Mouse (Mus musculus): ENCODE results near the gene Ephb2.

Gene Ephb2

DNA sequence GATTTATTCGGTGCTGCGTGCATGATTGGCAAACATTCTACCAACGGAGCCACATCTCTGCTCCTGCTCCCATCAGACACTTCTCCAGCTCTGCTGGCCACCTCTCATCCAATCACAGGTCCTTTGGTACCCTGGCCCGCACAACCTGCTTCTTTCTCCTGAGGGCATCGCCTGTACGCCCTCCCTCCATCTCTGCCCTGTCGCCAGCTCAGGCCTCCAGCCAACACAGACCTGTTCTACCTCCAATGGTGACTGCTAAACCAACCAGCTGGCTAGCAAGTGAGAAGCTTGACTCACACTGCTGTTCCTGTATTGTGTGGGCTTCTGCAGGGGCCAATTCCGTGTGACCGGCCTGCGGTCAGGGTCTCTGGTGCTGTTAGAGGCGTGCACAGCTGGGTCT is 134.6 kb downstream of the Ephb2 start:
- DNase-seq (ENCODE audit: low spot score) = no peak

DNA sequence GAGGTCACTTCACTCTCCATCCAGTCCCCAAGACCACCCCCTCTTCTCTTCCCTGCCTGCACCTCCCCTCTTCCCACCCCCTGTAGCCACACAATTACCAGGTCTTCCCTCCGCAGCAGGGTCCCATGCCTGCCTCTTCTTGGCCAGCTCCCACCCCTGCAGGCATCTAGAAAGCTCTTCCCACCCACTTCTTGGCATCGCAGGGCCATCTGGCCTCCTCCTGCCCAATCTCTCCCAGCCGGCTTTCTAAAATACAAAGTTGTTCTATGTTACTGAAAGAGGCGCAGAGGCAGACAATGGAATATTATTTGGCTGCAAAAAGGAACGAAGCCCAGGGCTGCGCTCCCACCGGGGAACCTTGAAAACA is 136.7 kb downstream of the Ephb2 start:
- no peak for DNase-seq (ENCODE audit: low spot score)

GRCm38 (mm10) chr4:136698404-136699083 is 137.2 kb downstream of the Ephb2 start:
- no peak for DNase-seq (ENCODE audit: low spot score)

- DNase-seq (ENCODE audit: low spot score) = no peak
Observed at GRCm38 (mm10) chr4:136697325-136697724, 138.5 kb downstream of the Ephb2 start.

DNA sequence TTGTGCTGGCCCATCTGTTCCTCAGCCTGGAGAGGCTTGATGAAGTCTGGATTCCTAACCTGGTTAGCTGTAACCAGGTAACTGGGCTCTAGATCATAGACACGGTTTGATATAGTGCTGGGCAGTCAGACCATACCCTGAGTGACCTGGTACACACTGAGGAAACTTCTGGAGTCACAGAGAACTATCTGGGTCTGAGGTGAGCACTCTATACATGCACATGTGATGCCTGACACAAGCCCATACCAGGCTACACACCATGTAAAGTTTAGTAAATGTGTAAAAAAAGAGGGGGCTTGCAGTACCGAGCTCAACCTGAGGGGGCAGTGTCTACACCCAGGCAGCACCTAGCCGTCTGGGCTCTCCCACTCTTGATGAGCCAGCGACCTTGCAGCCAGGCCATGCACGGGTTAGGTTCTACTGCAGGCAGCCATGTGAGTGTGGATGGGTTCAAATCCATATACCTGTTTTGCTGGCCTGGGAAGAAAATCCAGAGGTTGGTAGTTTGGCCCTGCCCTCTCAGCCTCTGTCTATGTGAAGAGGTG is 139.3 kb downstream of the Ephb2 start:
- peak; percentile 30 for DNase-seq (ENCODE audit: low spot score)

DNA sequence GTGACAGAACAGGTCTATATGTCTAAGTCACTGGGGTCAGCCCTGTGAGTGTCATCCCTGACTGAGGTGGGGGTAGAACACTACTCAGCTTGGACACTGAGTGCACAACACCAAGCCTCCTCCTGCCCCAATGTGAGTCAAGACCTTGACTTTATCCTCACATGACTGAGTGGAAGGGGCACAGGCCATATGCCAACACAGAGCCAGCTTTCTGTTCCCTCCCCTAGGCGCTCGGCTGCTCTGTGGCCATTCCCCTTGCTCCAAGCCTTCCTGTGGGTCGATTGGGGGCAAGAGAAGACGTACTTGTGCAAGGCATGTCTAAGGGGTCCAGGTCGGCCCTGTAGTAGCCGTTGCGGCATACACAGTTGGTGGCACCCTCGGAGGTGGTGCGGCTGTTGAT is 140.1 kb downstream of the Ephb2 start:
- DNase-seq (ENCODE audit: low spot score) = no peak

DNA sequence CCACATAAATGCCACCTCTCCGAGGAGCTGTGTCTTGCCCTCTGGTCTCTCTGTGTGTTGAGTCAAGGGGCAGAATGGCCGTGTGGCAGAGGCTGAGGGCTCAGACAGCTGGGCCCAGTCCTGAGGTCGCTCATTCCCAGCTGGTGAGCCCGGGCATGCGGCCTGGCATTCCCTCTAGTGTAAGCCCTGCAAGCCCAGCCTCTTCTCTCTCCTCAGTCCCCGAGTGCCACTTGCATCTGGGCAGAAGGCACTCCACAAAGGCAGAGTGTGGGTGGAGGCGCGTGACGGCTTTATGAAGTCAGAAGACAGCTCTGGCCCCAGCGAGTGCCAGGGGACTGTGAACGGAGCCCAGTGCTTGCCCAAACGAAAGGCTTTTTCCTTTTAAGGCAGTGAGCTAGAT is 145.8 kb downstream of the Ephb2 start:
- no peak for DNase-seq (ENCODE audit: low spot score)

- DNase-seq (ENCODE audit: low spot score) = no peak
Observed at GRCm38 (mm10) chr4:136688113-136688512, 147.7 kb downstream of the Ephb2 start.

DNA sequence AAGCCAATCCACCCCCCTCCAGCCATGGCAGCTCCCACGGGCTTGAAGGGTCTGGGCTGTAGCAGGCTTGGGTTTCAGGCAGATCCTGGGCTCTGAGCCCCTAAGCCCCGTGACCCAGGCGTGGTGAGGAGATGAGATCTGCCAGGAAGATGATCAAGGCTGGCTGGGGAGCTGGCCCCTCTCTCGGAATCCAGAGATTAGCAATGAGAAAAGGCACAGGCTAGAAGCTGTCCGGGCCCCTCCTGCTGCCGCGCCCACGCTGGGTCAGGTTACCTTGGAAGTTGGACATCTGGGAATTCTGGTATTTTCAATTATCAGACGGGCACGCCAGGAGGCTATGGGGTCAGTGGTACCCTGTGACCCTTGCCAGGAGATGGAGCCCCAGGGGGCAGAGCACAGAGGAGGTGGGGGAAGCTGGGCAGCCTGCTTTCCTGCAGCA is 150.3 kb downstream of the Ephb2 start:
- no peak for DNase-seq (ENCODE audit: low spot score)

DNA sequence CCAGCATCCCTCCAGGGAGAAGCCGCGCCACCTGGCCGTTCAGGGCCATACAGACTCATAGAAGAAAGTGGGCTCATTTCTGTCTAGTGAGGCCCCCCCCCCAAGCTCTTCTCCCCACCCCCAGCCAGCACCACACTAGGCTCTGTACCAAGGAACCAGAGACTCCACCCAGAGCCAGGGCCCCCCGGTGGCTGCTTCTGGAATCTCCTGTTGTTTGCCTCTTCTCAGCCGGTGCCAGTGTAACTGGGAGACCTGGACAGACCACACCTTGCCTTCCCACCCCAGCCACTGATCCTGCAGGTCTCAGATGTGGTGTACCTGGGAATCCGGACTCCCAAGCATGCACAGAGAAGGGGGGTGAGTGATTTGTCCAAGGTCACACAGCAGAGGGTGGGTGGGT is 151.3 kb downstream of the Ephb2 start:
- no peak for DNase-seq (ENCODE audit: low spot score)

GRCm38 (mm10) chr4:136680641-136681040 is 155.1 kb downstream of the Ephb2 start:
- no peak for DNase-seq (ENCODE audit: low spot score)

- DNase-seq (ENCODE audit: low spot score) = no peak
Observed at GRCm38 (mm10) chr4:136679221-136679620, 156.6 kb downstream of the Ephb2 start.

GRCm38 (mm10) chr4:136678480-136678879 is 157.3 kb downstream of the Ephb2 start:
- peak; percentile 60 for DNase-seq (ENCODE audit: low spot score)

GRCm38 (mm10) chr4:136675439-136675838 is 160.3 kb downstream of the Ephb2 start:
- no peak for DNase-seq (ENCODE audit: low spot score)

DNA sequence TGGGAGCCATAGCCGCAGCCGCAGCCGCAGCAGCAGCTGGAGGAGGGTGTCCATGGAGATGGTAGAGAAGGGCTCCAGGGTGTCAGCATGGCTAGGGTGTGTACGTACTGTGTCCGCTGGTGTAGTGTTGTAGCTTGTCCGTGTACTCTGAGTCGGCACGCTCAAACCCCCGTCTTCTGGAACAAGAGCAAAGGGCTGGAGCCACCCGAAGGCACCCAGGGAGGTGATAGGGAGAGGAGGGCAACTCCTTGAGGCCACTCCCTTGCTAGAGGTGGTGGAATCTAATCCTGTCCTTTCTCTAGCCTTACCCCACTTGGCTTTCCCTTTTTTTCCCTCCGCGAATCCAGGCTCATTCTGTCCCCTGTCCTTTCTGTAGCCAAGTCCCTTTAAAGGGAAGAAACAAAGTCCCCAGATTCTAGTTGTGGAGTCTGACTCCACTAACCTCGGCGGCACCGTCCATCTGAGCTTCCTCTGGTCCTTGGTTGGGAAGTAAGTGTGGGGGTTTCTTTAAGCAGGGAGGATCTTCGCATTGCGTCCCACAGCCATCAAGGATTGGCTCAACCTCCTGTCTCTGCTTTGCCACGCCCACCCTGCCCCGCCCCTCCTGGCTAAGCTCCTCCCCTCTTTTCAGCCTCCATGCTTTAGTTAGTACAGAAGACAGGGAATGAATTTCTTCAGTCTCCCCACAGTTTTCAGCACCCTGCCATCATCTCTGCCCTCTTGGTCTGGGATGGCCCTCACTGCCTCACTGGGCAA is 163.3 kb downstream of the Ephb2 start:
- no peak for DNase-seq (ENCODE audit: low spot score)

- DNase-seq (ENCODE audit: low spot score) = no peak
Observed at GRCm38 (mm10) chr4:136667757-136668156, 168.0 kb downstream of the Ephb2 start.

- DNase-seq (ENCODE audit: low spot score) = no peak
Observed at GRCm38 (mm10) chr4:136666002-136666401, 169.8 kb downstream of the Ephb2 start.

DNA sequence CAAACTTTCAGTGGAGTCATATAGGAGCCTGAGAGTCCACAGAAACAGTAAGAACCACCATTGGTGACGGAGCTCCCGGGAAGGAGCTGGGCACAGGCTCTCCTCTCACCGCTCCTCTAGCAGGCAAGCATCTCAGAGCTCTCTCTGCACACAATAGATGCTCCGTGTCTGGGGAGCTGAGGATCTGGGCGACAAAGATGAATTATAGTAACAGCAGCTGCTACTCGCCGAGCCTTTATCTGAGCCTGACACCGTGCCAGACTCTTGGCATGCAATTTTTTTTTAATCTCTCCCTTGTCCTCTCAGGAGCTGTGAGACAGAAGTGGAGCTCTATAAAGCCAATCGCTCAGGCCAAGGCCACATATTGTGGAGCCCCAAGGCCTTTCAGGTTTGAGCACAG is 170.7 kb downstream of the Ephb2 start:
- DNase-seq (ENCODE audit: low spot score) = no peak

GRCm38 (mm10) chr4:136657914-136658313 is 177.9 kb downstream of the Ephb2 start:
- no peak for DNase-seq (ENCODE audit: low spot score)

DNA sequence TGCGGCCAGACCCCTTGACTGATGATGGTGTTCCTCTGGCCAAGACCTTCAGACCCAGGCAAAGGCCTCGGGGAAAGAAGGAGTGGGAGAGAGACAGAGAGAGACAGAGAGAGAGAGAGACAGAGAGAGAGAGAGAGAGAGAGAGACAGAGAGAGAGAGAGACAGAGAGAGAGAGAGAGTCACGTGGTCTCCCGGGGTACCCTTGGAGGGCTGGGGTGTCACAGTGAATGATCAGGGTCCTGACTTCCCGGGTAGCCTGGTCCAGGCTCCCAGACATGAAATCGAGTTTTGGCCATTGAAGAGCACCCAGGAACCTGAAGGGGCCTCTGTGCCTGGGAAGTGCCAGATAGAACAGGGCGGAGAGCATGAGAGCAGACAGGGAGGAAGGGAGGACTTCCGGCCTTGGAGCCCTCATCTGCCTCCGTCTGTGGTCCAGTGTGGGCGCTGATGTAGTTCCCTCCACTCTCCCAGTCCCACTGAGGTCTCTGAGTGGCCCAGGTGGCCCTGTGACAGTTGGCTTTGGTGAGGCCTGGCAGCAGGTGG is 182.0 kb downstream of the Ephb2 start:
- no peak for DNase-seq (ENCODE audit: low spot score)

- DNase-seq (ENCODE audit: low spot score) = no peak
Observed at GRCm38 (mm10) chr4:136653019-136653418, 182.8 kb downstream of the Ephb2 start.

GRCm38 (mm10) chr4:136652528-136652910 is 183.3 kb downstream of the Ephb2 start:
- no peak for DNase-seq (ENCODE audit: low spot score)

DNA sequence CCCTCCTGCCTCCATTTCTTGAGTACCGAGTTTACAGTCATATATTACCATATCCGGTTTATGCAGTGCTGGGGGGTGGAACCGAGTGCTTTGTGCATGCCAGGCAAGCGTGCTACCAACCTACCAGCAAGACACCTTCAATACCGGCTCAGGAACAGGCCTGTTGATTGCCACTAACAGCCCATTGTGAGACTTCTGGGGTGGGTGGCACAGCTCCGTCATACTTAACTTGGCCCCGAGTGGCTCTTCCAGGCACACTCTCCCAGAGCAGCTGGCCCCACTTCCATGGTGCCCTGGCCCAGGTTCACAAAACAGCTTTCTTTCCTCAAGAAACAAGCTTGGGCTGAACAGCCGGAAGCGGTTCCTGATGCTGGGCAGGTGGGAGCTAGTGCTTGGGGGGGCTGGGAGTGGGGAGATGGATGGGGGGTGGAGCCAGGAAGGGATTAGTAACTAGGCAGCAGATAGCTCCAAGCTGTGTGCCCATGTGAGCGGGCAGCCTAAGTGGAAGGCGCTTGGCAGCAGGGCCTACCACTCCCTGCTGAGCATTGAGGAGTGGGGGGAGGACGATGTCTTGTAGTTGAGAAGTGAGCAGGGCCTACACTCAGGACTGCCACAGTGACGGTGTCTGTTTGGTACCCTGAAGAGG is 183.8 kb downstream of the Ephb2 start:
- no peak for DNase-seq (ENCODE audit: low spot score)
